Mouse (Mus musculus): Measurements from ENCODE around the gene Nol11. TPM values are rescaled to one million over a fixed set of nuclear protein-coding genes. Genes with fewer than 3 reads are reported as not detected.
"Not testable (repeated sequence)": the region's sequence is repeated elsewhere in the genome, so short reads cannot be mapped to it uniquely, and the experiment has no call there.

Nol11 gene
- polyA plus RNA-seq, 1 experiment from 2014 or later = 48.9 TPM

- Histone ChIP-seq H3K27me3 (replicated peaks) (no peaks in the 10 kb centered on the region), H3K36me3 (no peaks in the 10 kb centered on the region), H3K4me1 (peaks cover 4% of the 10 kb centered on the region; the same call in 1 of the 2 replicates), H3K9me3 (no peaks in the 10 kb centered on the region), H3K9ac (peak overlapping the region; percentile 92; the same call in 1 of the 2 replicates), H3K4me3 (replicated peaks) (peak overlapping the region; percentile 93), H3K27ac (peak overlapping the region; percentile 9; the same call in 1 of the 2 replicates), H3K4me2 (peak overlapping the region; percentile 67)
- ATAC-seq (ENCODE audit: insufficient read depth, low FRiP score, low read depth) = no peak
- 1% methylated on average over 18 of the region's 18 CpGs for WGBS
These were observed 58.9 kb downstream of the Nol11 start for GRCm38 (mm10) chr11:107130221-107130788.

- no peaks in the 10 kb centered on the region for H3K36me3 ChIP-seq
- no peak overlapping the region for H3K27ac ChIP-seq
- no peaks in the 10 kb centered on the region for H3K27me3 ChIP-seq (replicated peaks)
- WGBS = 16% methylated on average over 2 of the region's 2 CpGs
- peak overlapping the region; percentile 67 for H3K4me2 ChIP-seq
- H3K9me3 ChIP-seq = no peaks in the 10 kb centered on the region
- no peak overlapping the region for H3K9ac ChIP-seq
- peaks cover 9% of the 10 kb centered on the region for H3K4me1 ChIP-seq
- no peak for ATAC-seq (ENCODE audit: insufficient read depth, low FRiP score, low read depth)
- peak overlapping the region; percentile 93; the same call in 1 of the 2 replicates for H3K4me3 ChIP-seq (replicated peaks)
These were observed 59.5 kb downstream of the Nol11 start for GRCm38 (mm10) chr11:107129641-107130040.

- ATAC-seq (ENCODE audit: insufficient read depth, low FRiP score, low read depth); H3K27me3 ChIP-seq (replicated peaks); H3K9ac ChIP-seq; H3K9me3 ChIP-seq; H3K4me2 ChIP-seq; H3K4me3 ChIP-seq (replicated peaks); H3K36me3 ChIP-seq; H3K27ac ChIP-seq: not testable (repeated sequence)
- 86% methylated on average over 1 of the region's 2 CpGs for WGBS
- H3K4me1 ChIP-seq = peaks cover 18% of the 10 kb centered on the region
These were observed 62.5 kb downstream of the Nol11 start for GRCm38 (mm10) chr11:107126716-107127115.

GRCm38 (mm10) chr11:107125011-107125410 lies 64.2 kb downstream of the Nol11 start:
- H3K4me2 ChIP-seq = no peak overlapping the region

GRCm38 (mm10) chr11:107124327-107124731 lies 64.9 kb downstream of the Nol11 start:
- Histone ChIP-seq H3K4me3 (replicated peaks) (no peak overlapping the region), H3K27me3 (replicated peaks) (no peaks in the 10 kb centered on the region), H3K36me3 (no peaks in the 10 kb centered on the region), H3K9ac (no peak overlapping the region), H3K4me2 (0 out of 2 replicates have a peak overlapping the region, but pooled peaks have one; percentile 10), H3K4me1 (peaks cover 18% of the 10 kb centered on the region), H3K27ac (no peak overlapping the region), H3K9me3 (no peaks in the 10 kb centered on the region)
- 20% methylated on average over 7 of the region's 7 CpGs for WGBS
- peak; percentile 76 for ATAC-seq (ENCODE audit: insufficient read depth, low FRiP score, low read depth)

More at GRCm38 (mm10) chr11:107125011-107125410, 64.2 kb downstream of the Nol11 start:
- no peak for ATAC-seq (ENCODE audit: insufficient read depth, low FRiP score, low read depth)
- Histone ChIP-seq H3K9me3 (no peaks in the 10 kb centered on the region), H3K4me3 (replicated peaks) (no peak overlapping the region), H3K27me3 (replicated peaks) (no peaks in the 10 kb centered on the region), H3K27ac (no peak overlapping the region), H3K9ac (no peak overlapping the region), H3K4me1 (peaks cover 18% of the 10 kb centered on the region), H3K36me3 (no peaks in the 10 kb centered on the region)
- WGBS = 74% methylated on average over 4 of the region's 4 CpGs

- ATAC-seq (ENCODE audit: insufficient read depth, low FRiP score, low read depth) = no peak
- Histone ChIP-seq H3K4me2 (no peak overlapping the region), H3K9me3 (no peaks in the 10 kb centered on the region), H3K4me3 (replicated peaks) (no peak overlapping the region), H3K4me1 (peaks cover 7% of the 10 kb centered on the region; the same call in 1 of the 2 replicates), H3K36me3 (no peaks in the 10 kb centered on the region), H3K27ac (no peak overlapping the region), H3K9ac (no peak overlapping the region), H3K27me3 (replicated peaks) (no peaks in the 10 kb centered on the region)
- WGBS = 80% methylated on average over 12 of the region's 12 CpGs
These were observed 71.4 kb downstream of the Nol11 start for GRCm38 (mm10) chr11:107117789-107118188.

Other genes starting within 250 kb of the Nol11 start
- gene Kpna2, start 189.8 kb downstream of the Nol11 start, polyA plus RNA-seq (2015; fragmentation: Nextera tagmentation; extraction: Ambion mirVana) = 259 and 365 TPM in 2 replicates
- 3.1 and 3.4 TPM in 2 replicates for gene 1810010H24Rik, start 163.7 kb downstream of the Nol11 start, polyA plus RNA-seq (2015; fragmentation: Nextera tagmentation; extraction: Ambion mirVana)
- gene Bptf, start 57.3 kb downstream of the Nol11 start, polyA plus RNA-seq (2015; fragmentation: Nextera tagmentation; extraction: Ambion mirVana) = 28.4 and 28.8 TPM in 2 replicates

Measured in stomach, embryonic 15.5 days (tissue).